Mouse (Mus musculus) MEL (cell line): ENCODE results near the gene Zfp358. TPM values are rescaled to one million over a fixed set of nuclear protein-coding genes. Genes with fewer than 3 reads are reported as not detected.
A peak's percentile ranks its signal among the peaks of the same experiment; 100 is the strongest.

Experiments
- DNase-seq: peaks from one replicate; pipeline ENCODE4 v3.0.0; 2011; ENCODE audit warnings: low read depth, low spot score
- H3K27ac ChIP-seq: 2 replicates; pipeline ENCODE4 v1.5.1; 2012; ENCODE audit warnings: low read depth, mild to moderate bottlenecking, control low read depth, low read length, moderate library complexity; ENCODE audit not compliant: control insufficient read depth
- H3K27me3 ChIP-seq, 2 experiments: fragments of 150-350 bp in 1 of 2; sonication (generic) in 1 of 2; 2 replicates each; pipeline ENCODE4 v1.6.1; 2012; ENCODE audit warnings: low read length in 2 of 2, mild to moderate bottlenecking in 2 of 2, improper control_type of control experiment in 1 of 2, moderate library complexity in 1 of 2; ENCODE audit not compliant: insufficient read depth in 2 of 2, control insufficient read depth in 1 of 2
- H3K36me3 ChIP-seq, 2 experiments: 2 replicates each; pipeline ENCODE4 v1.6.1; 2012 to 2014; ENCODE audit warnings: low read length in 2 of 2, improper control_type of control experiment in 1 of 2, inconsistent platforms in 1 of 2, mild to moderate bottlenecking in 1 of 2; ENCODE audit not compliant: insufficient read depth in 2 of 2, control insufficient read depth in 1 of 2
- H3K4me1 ChIP-seq, 2 experiments: fragments of 150-350 bp in 1 of 2; sonication (generic) in 1 of 2; 2 replicates each; pipeline ENCODE4 v1.6.1; 2012; ENCODE audit warnings: low read length in 2 of 2, improper control_type of control experiment in 1 of 2, mild to moderate bottlenecking in 1 of 2; ENCODE audit not compliant: insufficient read depth in 2 of 2, control insufficient read depth in 1 of 2
- H3K4me3 ChIP-seq, 2 experiments: fragments of 150-350 bp in 1 of 2; sonication (generic) in 1 of 2; 2 replicates each; pipeline ENCODE4 v1.5.1; 2012; ENCODE audit warnings: low read depth in 2 of 2, low read length in 2 of 2, mild to moderate bottlenecking in 2 of 2, moderate library complexity in 2 of 2, control low read depth in 1 of 2, improper control_type of control experiment in 1 of 2; ENCODE audit not compliant: control insufficient read depth in 1 of 2, insufficient read depth in 1 of 2
- H3K79me2 ChIP-seq: 2 replicates; pipeline ENCODE4 v1.6.1; 2012; ENCODE audit warnings: mild to moderate bottlenecking, low read length, moderate library complexity; ENCODE audit not compliant: control insufficient read depth, poor library complexity, insufficient read depth
- H3K9ac ChIP-seq: 2 replicates; pipeline ENCODE4 v1.6.1; 2012; ENCODE audit warnings: low read depth, mild to moderate bottlenecking, control low read depth, low read length, moderate library complexity; ENCODE audit not compliant: control insufficient read depth, poor library complexity, severe bottlenecking
- H3K9me3 ChIP-seq: fragments of 150-350 bp; sonication (generic); replicated peaks from 2 replicates; pipeline ENCODE4 v1.6.1; 2012; ENCODE audit warnings: mild to moderate bottlenecking, low read length, improper control_type of control experiment, moderate library complexity; ENCODE audit not compliant: insufficient read depth
- BHLHE40 ChIP-seq: IDR thresholded peaks from 2 replicates; pipeline ENCODE4 v1.6.1; 2012; ENCODE audit warnings: low read depth, mild to moderate bottlenecking, inconsistent platforms, low read length, improper control_type of control experiment, borderline replicate concordance
- CHD1 ChIP-seq: IDR thresholded peaks from 2 replicates; pipeline ENCODE4 v1.6.1; 2012; ENCODE audit warnings: low read depth, mild to moderate bottlenecking, inconsistent platforms, low read length, improper control_type of control experiment
- CHD2 ChIP-seq: IDR thresholded peaks from 2 replicates; pipeline ENCODE4 v1.6.1; 2011; ENCODE audit warnings: low read length, improper control_type of control experiment
- CTCF ChIP-seq, 3 experiments: IDR thresholded peaks in 2 of 3; conservative IDR thresholded peaks in 1 of 3; 2 replicates each; pipeline ENCODE4 v1.5.1; 2011 to 2012; ENCODE audit warnings: low read length in 3 of 3, low read depth in 2 of 3, mild to moderate bottlenecking in 2 of 3, improper control_type of control experiment in 1 of 3, inconsistent platforms in 1 of 3, mixed read lengths in 1 of 3, moderate library complexity in 1 of 3; ENCODE audit not compliant: control insufficient read depth in 1 of 3, insufficient read depth in 1 of 3, poor library complexity in 1 of 3, severe bottlenecking in 1 of 3
- E2F4 ChIP-seq: IDR thresholded peaks from 2 replicates; pipeline ENCODE4 v1.6.1; 2011; ENCODE audit warnings: low read depth, low read length, improper control_type of control experiment, borderline replicate concordance
- ELF1 ChIP-seq: IDR thresholded peaks from 2 replicates; pipeline ENCODE4 v1.6.1; 2014; ENCODE audit warnings: low read depth, mild to moderate bottlenecking, inconsistent platforms, low read length, improper control_type of control experiment, moderate library complexity
- ETS1 ChIP-seq: IDR thresholded peaks from 2 replicates; pipeline ENCODE4 v1.6.1; 2012; ENCODE audit warnings: low read depth, mild to moderate bottlenecking, inconsistent platforms, low read length, improper control_type of control experiment, moderate library complexity
- GABPA ChIP-seq: IDR thresholded peaks from 2 replicates; pipeline ENCODE4 v1.6.1; 2012; ENCODE audit warnings: low read depth, mild to moderate bottlenecking, inconsistent platforms, low read length, improper control_type of control experiment, moderate library complexity
- GATA1 ChIP-seq: IDR thresholded peaks from 2 replicates; pipeline ENCODE4 v1.6.1; 2011; ENCODE audit warnings: low read depth, low read length, improper control_type of control experiment
- HCFC1 ChIP-seq: IDR thresholded peaks from 2 replicates; pipeline ENCODE4 v1.6.1; 2012; ENCODE audit warnings: low read depth, mild to moderate bottlenecking, inconsistent platforms, low read length, improper control_type of control experiment, moderate library complexity
- JUND ChIP-seq: IDR thresholded peaks from 2 replicates; pipeline ENCODE4 v1.6.1; 2011; ENCODE audit warnings: low read depth, mild to moderate bottlenecking, improper control_type of control experiment, low read length
- KAT2A ChIP-seq: conservative IDR thresholded peaks from 2 replicates; pipeline ENCODE4 v1.6.1; 2012; ENCODE audit warnings: low read depth, low read length, improper control_type of control experiment, inconsistent platforms
- MAX ChIP-seq: IDR thresholded peaks from 2 replicates; pipeline ENCODE4 v1.6.1; 2011; ENCODE audit warnings: low read length, improper control_type of control experiment
- MEF2A ChIP-seq: IDR thresholded peaks from 2 replicates; pipeline ENCODE4 v1.6.1; 2014; ENCODE audit warnings: low read depth, mild to moderate bottlenecking, inconsistent platforms, low read length, improper control_type of control experiment; ENCODE audit not compliant: poor library complexity, insufficient replicate concordance, severe bottlenecking; ENCODE audit errors: extremely low read depth
- MXI1 ChIP-seq: IDR thresholded peaks from 2 replicates; pipeline ENCODE4 v1.6.1; 2011; ENCODE audit warnings: mild to moderate bottlenecking, low read depth, low read length, improper control_type of control experiment
- MYC ChIP-seq: IDR thresholded peaks from 2 replicates; pipeline ENCODE4 v1.6.1; 2011; ENCODE audit warnings: low read depth, mild to moderate bottlenecking, low read length, improper control_type of control experiment, moderate library complexity
- NRF1 ChIP-seq: IDR thresholded peaks from 2 replicates; pipeline ENCODE4 v1.6.1; 2014; ENCODE audit warnings: low read depth, mild to moderate bottlenecking, inconsistent platforms, low read length, improper control_type of control experiment, moderate library complexity; ENCODE audit not compliant: poor library complexity, insufficient read depth, severe bottlenecking
- POLR2A ChIP-seq, 2 experiments: IDR thresholded peaks; 2 replicates each; pipeline ENCODE4 v1.6.1; 2011 to 2012; ENCODE audit warnings: low read length in 2 of 2, mild to moderate bottlenecking in 2 of 2, control low read depth in 1 of 2, improper control_type of control experiment in 1 of 2, low read depth in 1 of 2, moderate library complexity in 1 of 2; ENCODE audit not compliant: control insufficient read depth in 1 of 2, insufficient read depth in 1 of 2, poor library complexity in 1 of 2
- POLR2AphosphoS2 ChIP-seq: IDR thresholded peaks from 2 replicates; pipeline ENCODE4 v1.6.1; 2011; ENCODE audit warnings: low read length, improper control_type of control experiment
- RAD21 ChIP-seq: IDR thresholded peaks from 2 replicates; pipeline ENCODE4 v1.6.1; 2011; ENCODE audit warnings: mild to moderate bottlenecking, low read depth, low read length, improper control_type of control experiment
- SIN3A ChIP-seq: IDR thresholded peaks from 2 replicates; pipeline ENCODE4 v1.6.1; 2012; ENCODE audit warnings: low read length, improper control_type of control experiment, inconsistent platforms
- SMC3 ChIP-seq: IDR thresholded peaks from 2 replicates; pipeline ENCODE4 v1.6.1; 2011; ENCODE audit warnings: low read depth, low read length, improper control_type of control experiment
- TAL1 ChIP-seq: IDR thresholded peaks from 2 replicates; pipeline ENCODE4 v1.6.1; 2012; ENCODE audit warnings: mild to moderate bottlenecking, inconsistent platforms, low read length, moderate library complexity, mixed read lengths
- UBTF ChIP-seq: IDR thresholded peaks from 2 replicates; pipeline ENCODE4 v1.6.1; 2012; ENCODE audit warnings: low read depth, mild to moderate bottlenecking, inconsistent platforms, low read length, improper control_type of control experiment, moderate library complexity, borderline replicate concordance; ENCODE audit not compliant: insufficient read depth
- USF1 ChIP-seq: IDR thresholded peaks from 2 replicates; pipeline ENCODE4 v1.6.1; 2014; ENCODE audit warnings: low read depth, mild to moderate bottlenecking, inconsistent platforms, low read length, improper control_type of control experiment, moderate library complexity
- USF2 ChIP-seq, 2 experiments: IDR thresholded peaks; 2 replicates each; pipeline ENCODE4 v1.6.1; 2011 to 2012; ENCODE audit warnings: improper control_type of control experiment in 2 of 2, low read length in 2 of 2, borderline replicate concordance in 1 of 2, inconsistent platforms in 1 of 2, low read depth in 1 of 2, mild to moderate bottlenecking in 1 of 2; ENCODE audit not compliant: insufficient read depth in 1 of 2
- ZC3H11A ChIP-seq: IDR thresholded peaks from 2 replicates; pipeline ENCODE4 v1.6.1; 2012; ENCODE audit warnings: low read depth, mild to moderate bottlenecking, inconsistent platforms, low read length, improper control_type of control experiment
- ZKSCAN1 ChIP-seq: IDR thresholded peaks from 2 replicates; pipeline ENCODE4 v1.6.1; 2012; ENCODE audit warnings: low read depth, mild to moderate bottlenecking, inconsistent platforms, low read length, improper control_type of control experiment, moderate library complexity
- ZMIZ1 ChIP-seq: IDR thresholded peaks from 2 replicates; pipeline ENCODE4 v1.6.1; 2012; ENCODE audit warnings: low read depth, mild to moderate bottlenecking, inconsistent platforms, low read length, improper control_type of control experiment, moderate library complexity
- ZNF384 ChIP-seq: IDR thresholded peaks from 2 replicates; pipeline ENCODE4 v1.6.1; 2012; ENCODE audit warnings: low read depth, mild to moderate bottlenecking, inconsistent platforms, low read length, improper control_type of control experiment
- polyA plus RNA-seq, 2 experiments: library from polyadenylated mRNA; stranded (reverse) in 1 of 2; unstranded in 1 of 2; fragments of >175 nt in 1 of 2; fragments of >200 nt in 1 of 2; gene quantifications; 2 replicates each; pipeline versions ENCODE4 v1.2.1 to v1.2.4; 2012; ENCODE audit warnings: low replicate concordance in 2 of 2, low read depth in 1 of 2; ENCODE audit not compliant: insufficient read length in 2 of 2, insufficient read depth in 1 of 2, missing spikeins in 1 of 2
- total RNA-seq: library from RNA; depleted of rRNA; stranded (reverse); fragments of 300-350 nt; gene quantifications from 2 replicates; pipeline ENCODE4 v1.2.3, GENCODE M21; 2012

Gene Zfp358
- total and polyA plus RNA-seq, 3 experiments = 5.2 to 12.0 TPM; not detected in 1

DNA sequence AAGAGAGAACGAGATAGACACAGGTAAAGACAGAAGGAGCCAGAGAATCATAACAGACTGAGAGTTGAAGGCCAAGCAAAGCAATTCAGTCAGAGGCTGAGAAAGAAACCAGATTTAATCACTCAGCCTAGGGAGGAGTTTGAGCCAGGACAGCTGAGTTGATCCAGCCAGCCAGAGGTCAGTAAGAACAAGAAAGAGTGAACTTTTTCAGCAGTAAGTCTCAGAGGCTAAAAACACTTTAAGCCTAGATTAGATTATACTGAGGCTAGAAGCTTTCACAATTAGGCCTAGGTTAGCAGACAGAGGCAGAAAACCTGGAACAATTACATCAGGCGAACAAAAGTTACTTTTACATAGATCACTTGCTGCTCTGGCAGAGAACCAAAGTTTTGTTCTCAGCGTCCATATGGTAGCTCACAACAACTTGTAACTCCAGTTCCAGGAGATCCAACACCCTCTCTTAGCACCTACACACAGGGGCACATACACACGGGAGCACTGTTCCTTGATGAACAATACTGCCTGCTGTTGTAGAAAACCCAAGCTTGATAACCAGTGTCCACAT, 12.6 kb upstream of the Zfp358 start:
- Histone ChIP-seq H3K9ac (no peak overlapping the region), H3K9me3 (no peaks in the 10 kb centered on the region), H3K36me3 (peaks cover 0 to 10% of the 10 kb centered on the region in 2 experiments; a peak in 1 of 4 replicates), H3K4me1 (peaks cover 0 to 10% of the 10 kb centered on the region in 2 experiments; a peak in 2 of 4 replicates), H3K79me2 (no peaks in the 10 kb centered on the region), H3K27me3 (no peaks in the 10 kb centered on the region), H3K27ac (no peak overlapping the region), H3K4me3 (no peak overlapping the region)
- no peak for DNase-seq
- TF ChIP-seq BHLHE40 (no peak), TAL1 (no peak), HCFC1 (no peak), ZKSCAN1 (no peak), ZNF384 (no peak), RAD21 (no peak)

DNA sequence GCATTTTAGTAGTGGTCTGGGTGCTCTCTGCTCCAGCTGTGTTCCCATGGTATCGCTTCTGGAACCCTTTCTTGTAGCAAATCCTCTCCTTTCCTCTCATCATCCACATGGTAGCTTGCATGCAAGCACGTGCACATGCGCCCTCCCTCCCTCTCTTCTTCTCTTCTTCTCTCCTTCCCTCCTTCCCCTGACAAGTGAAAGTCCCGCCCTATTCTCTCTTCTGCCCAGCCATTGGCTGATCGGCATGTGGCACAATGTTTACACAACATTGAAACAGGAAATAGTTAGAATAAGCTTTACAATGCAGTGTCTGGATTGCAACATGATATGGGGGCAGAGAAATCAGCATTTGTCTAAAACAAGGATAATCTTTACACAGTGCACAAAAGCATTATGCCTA, 11.3 kb upstream of the Zfp358 start:
- DNase-seq = peak; percentile 83
- H3K4me3 ChIP-seq = no peak overlapping the region; a peak in 1 of 4 replicates
- no peak overlapping the region for H3K9ac ChIP-seq
- no peaks in the 10 kb centered on the region for H3K79me2 ChIP-seq
- no peak overlapping the region; the same call in 1 of the 2 replicates for H3K27ac ChIP-seq
- no peaks in the 10 kb centered on the region for H3K9me3 ChIP-seq
- H3K36me3 ChIP-seq = peaks cover 0 to 10% of the 10 kb centered on the region in 2 experiments; a peak in 1 of 4 replicates
- H3K27me3 ChIP-seq = no peaks in the 10 kb centered on the region
- H3K4me1 ChIP-seq = peaks cover 0 to 10% of the 10 kb centered on the region in 2 experiments; a peak in 2 of 4 replicates
- TF ChIP-seq POLR2AphosphoS2 (no peak), GATA1 (no peak), HCFC1 (peak; percentile 53), SIN3A (peak; percentile 99), GABPA (no peak), MEF2A (no peak), MXI1 (no peak; the same call in none of the 2 replicates), POLR2A (IDR thresholded peaks at IDR 0.05; ENCODE audit: control insufficient read depth in 1 of 2, insufficient read depth in 1 of 2, low read depth in 1 of 2, low read length in 2 of 2, poor library complexity in 1 of 2) (no peak), USF2 (IDR thresholded peaks at IDR 0.05; ENCODE audit: borderline replicate concordance in 1 of 2, insufficient read depth in 1 of 2, low read depth in 1 of 2, low read length in 2 of 2) (no peak), E2F4 (no peak), KAT2A (no peak), ETS1 (no peak), CHD1 (no peak), USF1 (no peak), ZMIZ1 (no peak), JUND (no peak), ZKSCAN1 (no peak), CHD2 (no peak), CTCF (IDR thresholded peaks at IDR 0.05 in 2 of 3, conservative IDR thresholded peaks at IDR 0.05 in 1 of 3; ENCODE audit: control insufficient read depth in 1 of 3, insufficient read depth in 1 of 3, low read depth in 2 of 3, low read length in 3 of 3, poor library complexity in 1 of 3, severe bottlenecking in 1 of 3) (no peak), ZC3H11A (no peak), MYC (peak; percentile 90), ELF1 (0 out of 2 replicates have a peak, but pooled peaks have one; percentile 47), NRF1 (peak; percentile 50), SMC3 (no peak), UBTF (no peak), BHLHE40 (peak; percentile 82), ZNF384 (no peak), MAX (peak; percentile 98)
